Mouse (Mus musculus) embryonic fibroblast, embryonic 13.5 days (primary cell): ENCODE data around the gene Btbd1.

Source experiments
- CTCF ChIP-seq: IDR thresholded peaks from 2 replicates; pipeline ENCODE4 v1.5.1; 2011; ENCODE audit warnings: mild to moderate bottlenecking, control low read depth, low read length, moderate library complexity, borderline replicate concordance; ENCODE audit not compliant: insufficient read depth
- POLR2A ChIP-seq: IDR thresholded peaks from 2 replicates; pipeline ENCODE4 v1.6.1; 2011; ENCODE audit warnings: low read depth, mild to moderate bottlenecking, control low read depth, low read length, moderate library complexity

GRCm38 (mm10) chr7:81843903-81844302 is 14.7 kb upstream of the Btbd1 start:
- TF ChIP-seq CTCF (no peak), POLR2A (no peak)
